Mouse (Mus musculus) testis, adult 2 months (tissue): ENCODE measurements around the gene Pdzd4. TPM values are rescaled to one million over a fixed set of nuclear protein-coding genes. Genes with fewer than 3 reads are reported as not detected.

ENCODE experiments used
- H3K27ac ChIP-seq: fragments of 200-500 bp; 2 replicates; pipeline ENCODE4 v1.5.1; 2012; ENCODE audit warnings: low read depth, low read length; ENCODE audit not compliant: control insufficient read depth, insufficient read depth
- H3K27me3 ChIP-seq: fragments of 200-500 bp; 2 replicates; pipeline ENCODE4 v1.6.1; 2012; ENCODE audit warnings: mild to moderate bottlenecking, low read length, moderate library complexity; ENCODE audit not compliant: control insufficient read depth, insufficient read depth
- H3K36me3 ChIP-seq: fragments of 200-500 bp; 2 replicates; pipeline ENCODE4 v1.6.1; 2012; ENCODE audit warnings: mild to moderate bottlenecking, low read length; ENCODE audit not compliant: control insufficient read depth, insufficient read depth
- H3K4me1 ChIP-seq: fragments of 200-500 bp; 2 replicates; pipeline ENCODE4 v1.6.1; 2012; ENCODE audit warnings: low read length; ENCODE audit not compliant: control insufficient read depth, insufficient read depth
- H3K4me3 ChIP-seq: fragments of 200-500 bp; 2 replicates; pipeline ENCODE4 v1.5.1; 2012; ENCODE audit warnings: low read depth, mild to moderate bottlenecking, low read length, moderate library complexity, mixed read lengths; ENCODE audit not compliant: control insufficient read depth
- CTCF ChIP-seq: fragments of 200-500 bp; IDR thresholded peaks from 2 replicates; pipeline ENCODE4 v1.5.1; 2012; ENCODE audit warnings: low read depth, mild to moderate bottlenecking, inconsistent platforms, low read length, moderate library complexity; ENCODE audit not compliant: control insufficient read depth, insufficient read depth, insufficient replicate concordance
- POLR2A ChIP-seq: fragments of 200-500 bp; IDR thresholded peaks from 2 replicates; pipeline ENCODE4 v1.6.1; 2012; ENCODE audit warnings: low read depth, mild to moderate bottlenecking, inconsistent platforms, low read length, moderate library complexity; ENCODE audit not compliant: control insufficient read depth
- polyA plus RNA-seq: library from polyadenylated mRNA; depleted of rRNA; stranded (reverse); fragments of >200 nt; gene quantifications from 2 replicates; pipeline ENCODE4 v1.2.3, GENCODE M21; 2012; rRNA removed

Gene Pdzd4
- polyA plus RNA-seq, 1 experiment, result 0.49 TPM

DNA sequence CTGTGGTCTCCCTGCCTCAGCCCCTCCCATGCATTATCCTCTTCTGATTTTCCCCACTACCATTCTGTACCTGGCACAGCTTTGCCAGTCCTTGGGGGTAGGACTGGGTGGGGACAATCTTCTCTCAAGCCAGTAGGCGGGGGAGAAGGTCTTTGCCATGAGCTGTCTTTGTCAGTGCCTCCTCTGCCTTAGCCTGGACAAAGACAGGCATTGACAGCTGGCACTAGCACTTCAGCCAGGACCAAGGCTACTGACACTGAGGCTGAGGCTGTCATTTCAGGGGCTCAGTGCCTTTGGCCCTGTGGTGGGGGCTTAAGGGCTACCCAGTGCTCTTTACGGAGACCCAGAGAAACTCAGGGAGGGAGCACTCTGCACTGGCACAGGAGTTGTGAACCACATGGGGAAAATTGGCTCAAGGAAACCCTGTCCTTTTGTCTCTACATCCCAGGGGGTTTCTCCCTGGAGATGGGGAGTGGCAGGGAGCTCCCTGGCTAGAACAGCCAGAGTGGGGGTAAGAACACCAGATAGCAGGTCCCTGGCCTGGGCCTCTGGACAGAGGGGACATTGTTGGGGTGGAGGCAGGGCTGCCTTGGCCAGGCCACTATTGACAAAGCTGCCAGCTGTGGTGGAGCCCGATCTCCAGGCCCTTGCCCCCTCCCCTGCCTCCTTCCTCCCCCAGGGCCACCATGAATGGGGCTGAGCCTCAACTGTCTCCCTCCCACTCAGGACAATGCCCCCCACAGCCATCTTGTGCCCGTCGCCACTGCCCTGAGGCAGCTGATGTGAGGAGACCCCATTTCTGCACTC is 68.2 kb downstream of the Pdzd4 start, which contains the start of gene Plxnb3:
Plxnb3 (plus strand) TSS at position 757 of the 807 bp plus-strand sequence.
- Histone ChIP-seq H3K4me3 (no peak within 1 kb of the TSS), H3K27me3 (no peaks in the 10 kb centered on the region), H3K36me3 (no peaks in the 10 kb centered on the region), H3K4me1 (no peaks in the 10 kb centered on the region), H3K27ac (no peak within 1 kb of the TSS)
- TF ChIP-seq POLR2A (no peak), CTCF (no peak)

- Histone ChIP-seq H3K4me3 (no peak overlapping the region), H3K27me3 (no peaks in the 10 kb centered on the region), H3K27ac (no peak overlapping the region), H3K36me3 (no peaks in the 10 kb centered on the region), H3K4me1 (no peaks in the 10 kb centered on the region)
- TF ChIP-seq POLR2A (no peak), CTCF (no peak)
Observed at GRCm38 (mm10) chrX:73748977-73749376, 75.8 kb downstream of the Pdzd4 start.

GRCm38 (mm10) chrX:73744774-73745481 is 79.8 kb downstream of the Pdzd4 start:
- Histone ChIP-seq H3K27ac (no peak overlapping the region), H3K4me1 (no peaks in the 10 kb centered on the region), H3K27me3 (no peaks in the 10 kb centered on the region), H3K4me3 (no peak overlapping the region), H3K36me3 (no peaks in the 10 kb centered on the region)
- no peak for TF ChIP-seq POLR2A
- TF ChIP-seq CTCF, result no peak

Other genes starting within 250 kb of the Pdzd4 start
- 1.8 and 2.0 TPM in 2 replicates for gene Dusp9, start 185.6 kb downstream of the Pdzd4 start, polyA plus RNA-seq
- 4.0 and 4.3 TPM in 2 replicates for gene Pnck, start 164.9 kb downstream of the Pdzd4 start, polyA plus RNA-seq
- gene Slc6a8, start 151.8 kb downstream of the Pdzd4 start, polyA plus RNA-seq, result 4.9 and 5.7 TPM in 2 replicates
- 10.8 and 12.2 TPM in 2 replicates for gene Bcap31, start 108.8 kb downstream of the Pdzd4 start, polyA plus RNA-seq
- gene Abcd1, start 108.4 kb downstream of the Pdzd4 start, polyA plus RNA-seq, result 21.1 and 24.4 TPM in 2 replicates
- 0.06 and 0.07 TPM in 2 replicates for gene Plxnb3, start 67.9 kb downstream of the Pdzd4 start, polyA plus RNA-seq
- 0.36 and 0.64 TPM in 2 replicates for gene Srpk3, start 50.6 kb downstream of the Pdzd4 start, polyA plus RNA-seq
- 37.8 and 43.9 TPM in 2 replicates for gene Idh3g, start 38.1 kb downstream of the Pdzd4 start, polyA plus RNA-seq
- gene Ssr4, start 37.9 kb downstream of the Pdzd4 start, polyA plus RNA-seq, result 49.0 and 53.3 TPM in 2 replicates
- gene Avpr2, start 67.1 kb upstream of the Pdzd4 start, polyA plus RNA-seq, result not detected in 2 replicates
- gene L1cam, start 71.1 kb upstream of the Pdzd4 start, polyA plus RNA-seq, result 0.06 and 0.35 TPM in 2 replicates
- 0.44 and 0.58 TPM in 2 replicates for gene Arhgap4, start 96.9 kb upstream of the Pdzd4 start, polyA plus RNA-seq
- 3.7 and 5.4 TPM in 2 replicates for gene Naa10, start 97.0 kb upstream of the Pdzd4 start, polyA plus RNA-seq
- 2.1 and 3.1 TPM in 2 replicates for gene Renbp, start 105.9 kb upstream of the Pdzd4 start, polyA plus RNA-seq
- 10.7 and 13.8 TPM in 2 replicates for gene Hcfc1, start 141.4 kb upstream of the Pdzd4 start, polyA plus RNA-seq
- 12.8 and 17.0 TPM in 2 replicates for gene Irak1, start 198.9 kb upstream of the Pdzd4 start, polyA plus RNA-seq